Mouse (Mus musculus) heart, adult 2 months (tissue): ENCODE data around the gene Gzmf.

Experiments used
- CTCF ChIP-seq: fragments of 200-600 bp; IDR thresholded peaks from 2 replicates; pipeline ENCODE4 v1.8.1; 2022; ENCODE audit warnings: antibody characterized with exemption, mild to moderate bottlenecking, moderate library complexity
- EP300 ChIP-seq: fragments of 200-500 bp; IDR thresholded peaks from 2 replicates; pipeline ENCODE4 v1.6.1; 2011; ENCODE audit warnings: low read depth, low read length, control low read depth; ENCODE audit not compliant: insufficient read depth

- peak; percentile 39 for TF ChIP-seq CTCF
- TF ChIP-seq EP300, result no peak
These were observed 55.9 kb downstream of the Gzmf start for GRCm38 (mm10) chr14:56155340-56155739.
